Mouse (Mus musculus) embryonic facial prominence, embryonic 15.5 days (tissue): ENCODE data around the gene Ubp1. TPM values are rescaled to one million over a fixed set of nuclear protein-coding genes. Genes with fewer than 3 reads are reported as not detected.

Experiments
- ATAC-seq: fragments of 200-750 bp; cut with Nextera tagmentation; 2 replicates; pipeline ENCODE4 v1.8.0; 2017; ENCODE audit warnings: low read depth, moderate TSS enrichment; ENCODE audit not compliant: insufficient number of reproducible peaks, low FRiP score, low TSS enrichment
- H3K27ac ChIP-seq: fragments of 300-500 bp; sonication (generic); replicated peaks from 2 replicates; pipeline ENCODE4 v1.5.1; 2015; ENCODE audit warnings: mild to moderate bottlenecking, inconsistent platforms
- H3K27me3 ChIP-seq: fragments of 300-500 bp; sonication (generic); 2 replicates; pipeline ENCODE4 v1.6.1; 2015; ENCODE audit warnings: inconsistent platforms
- H3K36me3 ChIP-seq: fragments of 300-500 bp; sonication (generic); 2 replicates; pipeline ENCODE4 v1.6.1; 2015; ENCODE audit warnings: mild to moderate bottlenecking, inconsistent platforms
- H3K4me1 ChIP-seq: fragments of 300-500 bp; sonication (generic); 2 replicates; pipeline ENCODE4 v1.6.1; 2015; ENCODE audit warnings: inconsistent platforms
- H3K4me2 ChIP-seq: fragments of 300-500 bp; sonication (generic); replicated peaks from 2 replicates; pipeline ENCODE4 v1.6.1; 2015; ENCODE audit warnings: mild to moderate bottlenecking, inconsistent platforms
- H3K4me3 ChIP-seq: fragments of 300-500 bp; sonication (generic); replicated peaks from 2 replicates; pipeline ENCODE4 v1.5.1; 2015; ENCODE audit warnings: mild to moderate bottlenecking, inconsistent platforms
- H3K9ac ChIP-seq: fragments of 300-500 bp; sonication (generic); 2 replicates; pipeline ENCODE4 v1.6.1; 2015; ENCODE audit warnings: inconsistent platforms
- H3K9me3 ChIP-seq: fragments of 300-500 bp; sonication (generic); replicated peaks from 2 replicates; pipeline ENCODE4 v1.6.1; 2016; ENCODE audit warnings: inconsistent platforms
- whole genome bisulfite sequencing: fragments of 180-500 bp; shearing (Covaris S2); methylation state at CpG from one replicate; pipeline ENCODE4 v1.1.7; 2015; 5-methylcytosine and 5-hydroxymethylcytosine counted together
- polyA plus RNA-seq: library from polyadenylated mRNA; unstranded; fragments of >200 nt; fragmentation: Nextera tagmentation; extraction: Ambion mirVana; gene quantifications from 2 replicates; pipeline ENCODE4 v1.2.1, GENCODE M21; 2015

The Ubp1 gene
- polyA plus RNA-seq, 1 experiment from 2014 or later: 35.6 TPM

DNA sequence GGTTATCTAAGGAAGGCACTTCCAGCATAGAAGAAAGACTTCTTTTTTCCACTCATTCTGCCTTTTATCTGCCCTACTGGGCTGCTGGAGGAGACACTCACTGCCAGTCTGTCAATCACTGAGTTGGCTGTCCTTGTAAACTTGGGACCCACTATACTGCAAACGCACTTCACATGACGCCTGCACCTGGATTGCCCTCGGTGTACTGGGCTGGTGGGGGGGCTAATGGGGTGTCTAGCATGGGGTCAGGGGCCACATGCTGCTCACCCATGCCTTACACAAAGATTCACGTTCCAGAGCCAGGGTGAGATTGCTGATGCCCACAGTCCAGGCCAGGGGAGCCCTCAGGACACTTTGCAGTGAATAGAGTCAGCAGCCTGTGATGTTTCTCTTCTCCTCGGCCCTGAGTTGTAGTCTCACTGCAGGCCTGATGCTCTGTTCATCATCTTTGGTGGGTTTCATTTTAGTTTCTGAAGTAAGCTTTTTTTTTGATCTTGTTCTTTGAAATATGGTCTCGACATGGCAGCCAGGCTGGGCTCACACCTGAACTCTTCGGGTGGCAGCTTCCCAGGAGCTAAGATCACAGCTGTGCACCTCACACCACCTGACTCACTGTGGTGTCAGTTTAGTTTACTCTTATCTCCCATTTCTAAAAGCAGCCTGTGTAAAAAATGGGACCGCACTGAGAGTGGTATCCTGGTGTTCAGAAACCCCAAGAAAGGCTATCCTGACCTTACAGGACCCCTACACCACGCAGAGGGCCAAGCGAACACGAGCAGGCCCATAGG is 52.3 kb downstream of the Ubp1 start:
- no peak overlapping the region for H3K4me2 ChIP-seq
- H3K27me3 ChIP-seq: no peaks in the 10 kb centered on the region
- no peak overlapping the region for H3K27ac ChIP-seq
- H3K4me3 ChIP-seq: no peak overlapping the region
- H3K9ac ChIP-seq: no peak overlapping the region
- H3K4me1 ChIP-seq: no peaks in the 10 kb centered on the region
- peaks cover 20% of the 10 kb centered on the region for H3K36me3 ChIP-seq
- ATAC-seq: no peak
- H3K9me3 ChIP-seq: no peaks in the 10 kb centered on the region
- WGBS: 83% methylated on average over 11 of the region's 11 CpGs

DNA sequence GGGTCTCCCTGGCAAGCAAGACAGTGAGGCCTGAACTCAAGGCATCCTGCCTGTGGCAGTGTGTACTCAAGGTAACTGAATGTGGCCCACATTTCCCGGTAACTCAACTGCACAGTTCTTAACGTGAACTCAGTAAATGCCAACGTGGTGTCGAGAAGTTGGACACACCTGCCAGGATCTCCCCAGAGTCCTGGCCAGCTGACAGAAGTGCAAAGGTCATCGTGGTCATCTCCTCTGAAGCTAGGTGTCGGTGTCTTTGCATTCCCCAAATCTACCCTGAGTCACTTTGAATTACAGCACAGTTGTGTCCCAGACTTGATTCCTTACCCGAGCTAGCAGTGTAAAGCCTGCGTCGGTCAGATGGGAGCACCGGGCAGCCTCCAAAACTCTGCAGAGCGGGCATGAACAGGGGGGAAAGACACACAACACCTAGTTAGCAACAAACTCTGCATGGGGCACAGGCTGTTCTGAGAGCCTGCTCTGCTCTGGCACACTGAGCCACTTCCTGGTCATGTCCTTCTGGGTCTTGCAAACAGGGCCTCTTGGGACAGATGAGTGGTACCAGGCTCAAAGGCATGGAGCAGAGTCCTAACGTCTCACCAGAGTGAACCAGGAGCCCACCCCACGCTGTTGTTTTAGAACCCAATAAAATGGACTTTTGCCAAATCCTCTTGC is 54.3 kb downstream of the Ubp1 start:
- Histone ChIP-seq H3K4me3 (no peak overlapping the region), H3K4me1 (no peaks in the 10 kb centered on the region), H3K9ac (no peak overlapping the region), H3K27ac (no peak overlapping the region), H3K4me2 (no peak overlapping the region), H3K27me3 (no peaks in the 10 kb centered on the region), H3K36me3 (0 out of 2 replicates have a peak, but pooled peaks cover under 1% of the 10 kb centered on the region), H3K9me3 (no peaks in the 10 kb centered on the region)
- WGBS: 82% methylated on average over 13 of the region's 13 CpGs
- ATAC-seq: no peak

DNA sequence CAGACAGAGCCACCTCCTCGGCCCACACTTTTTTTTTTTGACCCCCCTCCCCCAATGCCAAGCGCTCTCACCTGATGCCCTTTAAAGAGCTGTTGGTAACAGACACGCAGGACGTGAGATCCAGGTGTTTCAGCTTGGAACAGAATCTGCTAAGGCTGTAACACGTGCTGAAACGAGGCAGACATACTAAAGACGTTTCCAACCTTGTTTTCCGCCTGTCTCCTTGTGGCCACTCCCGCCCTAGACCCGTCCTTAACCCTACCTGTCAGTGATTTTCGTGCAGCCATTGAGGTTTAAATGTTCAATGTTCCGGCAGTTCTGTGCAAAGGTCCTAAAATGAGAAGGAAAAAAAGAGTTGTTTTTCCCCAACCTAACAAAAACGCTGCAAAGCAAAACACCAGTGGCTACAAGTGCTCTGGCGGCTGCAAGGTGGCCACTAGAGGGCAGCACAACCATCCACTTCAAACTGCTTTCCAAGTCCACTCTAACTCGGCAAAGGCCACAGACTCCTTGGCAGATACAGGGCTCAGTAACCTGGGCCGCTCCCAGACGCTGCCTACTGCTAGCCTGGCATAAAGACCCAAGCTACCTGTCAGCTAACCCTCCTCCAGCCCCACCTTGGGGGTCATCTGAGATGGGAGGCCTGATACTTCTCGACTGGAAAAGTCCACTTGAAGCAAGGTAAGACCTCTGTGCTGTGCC is 60.0 kb downstream of the Ubp1 start:
- no peaks in the 10 kb centered on the region for H3K36me3 ChIP-seq
- WGBS: 27% methylated on average over 18 of the region's 18 CpGs
- peak overlapping the region; percentile 42 for H3K4me2 ChIP-seq
- H3K4me1 ChIP-seq: peaks cover 8% of the 10 kb centered on the region
- H3K9me3 ChIP-seq: no peaks in the 10 kb centered on the region
- H3K4me3 ChIP-seq: peak overlapping the region; percentile 19
- no peak overlapping the region for H3K27ac ChIP-seq
- H3K9ac ChIP-seq: no peak overlapping the region
- no peaks in the 10 kb centered on the region for H3K27me3 ChIP-seq
- ATAC-seq: no peak

DNA sequence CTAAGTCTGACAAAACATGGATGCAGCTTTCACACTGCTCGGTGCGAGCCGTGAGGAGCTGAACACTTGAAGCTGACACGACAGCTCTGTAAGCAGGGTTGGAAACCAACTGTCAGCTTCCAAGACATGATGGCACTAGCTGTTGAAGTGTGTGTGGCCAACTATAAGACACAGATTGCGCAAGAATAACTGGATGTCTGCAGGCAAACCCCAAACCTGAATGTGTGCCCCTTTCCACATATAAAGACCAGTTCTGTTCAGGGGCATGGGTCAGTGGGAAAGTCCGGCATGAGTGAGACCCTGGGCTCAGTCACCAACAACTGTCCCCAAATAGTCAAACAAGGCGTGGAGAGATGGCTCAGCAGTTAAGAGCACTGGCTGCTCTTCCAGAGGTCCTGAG is 62.1 kb downstream of the Ubp1 start:
- Histone ChIP-seq H3K4me3 (no peak overlapping the region), H3K4me2 (no peak overlapping the region), H3K9me3 (no peaks in the 10 kb centered on the region), H3K9ac (no peak overlapping the region), H3K36me3 (no peaks in the 10 kb centered on the region), H3K27ac (no peak overlapping the region), H3K4me1 (peaks cover 8% of the 10 kb centered on the region), H3K27me3 (no peaks in the 10 kb centered on the region)
- WGBS: 90% methylated on average over 7 of the region's 7 CpGs
- no peak for ATAC-seq

DNA sequence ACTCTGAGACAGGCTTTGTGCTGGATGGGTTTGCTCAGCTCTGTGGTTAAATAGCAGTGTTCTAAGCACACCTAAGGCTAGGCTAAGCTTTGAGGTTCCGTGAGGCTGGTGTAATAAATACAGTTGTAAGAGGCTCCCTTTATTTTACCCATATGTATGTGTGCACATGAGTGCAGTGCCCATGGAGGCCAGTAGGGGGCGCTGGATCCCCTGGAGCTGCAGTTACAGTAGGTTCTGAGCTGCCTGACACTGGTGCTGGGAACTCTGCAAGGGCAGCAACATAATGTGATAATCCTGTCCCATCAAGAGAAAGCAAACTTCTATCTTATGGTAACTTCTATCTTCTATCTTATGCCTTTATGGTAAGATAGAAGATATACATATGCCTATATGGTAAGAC is 67.6 kb downstream of the Ubp1 start:
- H3K27me3 ChIP-seq: no peaks in the 10 kb centered on the region
- peaks cover 3% of the 10 kb centered on the region; the same call in 1 of the 2 replicates for H3K36me3 ChIP-seq
- no peak overlapping the region for H3K4me3 ChIP-seq
- 45% methylated on average over 2 of the region's 2 CpGs for WGBS
- no peak for ATAC-seq
- H3K9ac ChIP-seq: no peak overlapping the region
- H3K27ac ChIP-seq: no peak overlapping the region
- H3K4me2 ChIP-seq: no peak overlapping the region
- H3K9me3 ChIP-seq: no peaks in the 10 kb centered on the region
- H3K4me1 ChIP-seq: no peaks in the 10 kb centered on the region

DNA sequence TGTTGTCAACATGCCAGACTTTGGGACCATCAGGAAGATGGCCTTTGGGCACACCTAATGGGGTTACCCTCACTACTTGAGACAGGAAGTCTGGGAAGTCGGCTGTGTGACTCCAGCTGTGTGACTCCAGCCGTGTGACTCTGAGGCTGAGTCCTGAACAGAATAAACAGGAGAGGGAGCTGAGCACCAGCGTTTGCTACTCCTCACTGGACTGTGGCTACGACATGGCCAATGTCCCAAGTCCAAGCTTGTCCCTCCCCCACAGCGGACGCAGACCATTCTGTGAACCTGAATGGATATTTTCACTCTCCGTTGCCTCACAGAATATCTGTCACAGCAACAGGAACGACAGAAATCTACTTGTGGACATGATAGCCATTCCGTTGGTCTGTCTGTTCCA is 76.1 kb downstream of the Ubp1 start:
- ATAC-seq: no peak
- H3K4me2 ChIP-seq: no peak overlapping the region
- H3K36me3 ChIP-seq: peaks cover 3% of the 10 kb centered on the region; the same call in 1 of the 2 replicates
- WGBS: 72% methylated on average over 9 of the region's 9 CpGs
- no peak overlapping the region for H3K9ac ChIP-seq
- no peaks in the 10 kb centered on the region for H3K27me3 ChIP-seq
- H3K9me3 ChIP-seq: no peaks in the 10 kb centered on the region
- H3K27ac ChIP-seq: no peak overlapping the region
- no peak overlapping the region for H3K4me3 ChIP-seq
- H3K4me1 ChIP-seq: no peaks in the 10 kb centered on the region

DNA sequence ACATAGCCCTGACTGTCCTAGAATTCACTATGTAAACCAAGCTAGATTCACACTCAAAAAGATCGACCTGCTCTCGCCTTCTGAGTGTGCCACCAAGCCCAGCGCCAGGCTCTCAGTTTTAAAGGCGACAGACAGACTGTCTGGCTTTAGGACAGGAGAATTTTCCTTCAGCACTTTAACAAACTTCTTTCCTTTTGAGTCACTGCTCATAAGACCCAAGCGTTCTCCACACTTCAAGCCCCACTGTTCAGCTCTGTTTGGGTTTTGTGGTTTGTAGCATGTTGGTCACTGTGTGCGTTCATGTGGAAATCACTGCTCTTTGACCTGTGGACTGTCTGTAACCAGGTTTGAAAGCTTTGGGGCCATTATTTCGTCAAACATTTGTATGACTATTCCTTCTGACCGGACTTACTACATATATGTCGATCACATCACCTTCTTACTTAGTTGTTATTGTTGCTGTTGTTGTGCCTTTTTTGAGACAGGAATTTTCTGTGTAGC is 77.2 kb downstream of the Ubp1 start:
- H3K36me3 ChIP-seq: no peaks in the 10 kb centered on the region
- H3K27ac ChIP-seq: no peak overlapping the region
- H3K9me3 ChIP-seq: no peaks in the 10 kb centered on the region
- H3K4me1 ChIP-seq: no peaks in the 10 kb centered on the region
- no peak overlapping the region for H3K4me3 ChIP-seq
- H3K4me2 ChIP-seq: no peak overlapping the region
- no peaks in the 10 kb centered on the region for H3K27me3 ChIP-seq
- no peak for ATAC-seq
- WGBS: 91% methylated on average over 9 of the region's 9 CpGs
- H3K9ac ChIP-seq: no peak overlapping the region

DNA sequence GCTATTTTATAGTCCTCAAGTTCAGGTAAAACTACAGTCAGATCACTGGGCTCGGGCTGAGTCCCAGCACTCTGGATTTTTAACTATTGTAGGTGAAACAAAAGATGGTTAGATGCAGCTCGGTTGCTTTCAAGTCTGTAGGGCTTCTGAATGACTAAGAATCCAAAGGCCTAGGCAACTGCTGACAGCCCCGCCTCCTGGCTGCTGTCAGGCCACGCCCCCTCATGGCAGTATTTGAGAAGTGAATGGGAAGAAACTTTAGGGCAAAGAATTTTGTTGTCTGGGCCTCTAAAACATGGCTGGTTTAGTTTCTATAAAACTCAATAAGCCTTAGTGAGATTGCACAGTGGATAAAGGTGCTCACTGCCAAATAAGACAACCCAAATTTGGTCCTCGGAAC is 78.8 kb downstream of the Ubp1 start:
- ATAC-seq: no peak
- Histone ChIP-seq H3K36me3 (no peaks in the 10 kb centered on the region), H3K9ac (no peak overlapping the region), H3K9me3 (no peaks in the 10 kb centered on the region), H3K27me3 (no peaks in the 10 kb centered on the region), H3K27ac (no peak overlapping the region), H3K4me3 (no peak overlapping the region), H3K4me2 (no peak overlapping the region), H3K4me1 (no peaks in the 10 kb centered on the region)
- 53% methylated on average over 5 of the region's 5 CpGs for WGBS

DNA sequence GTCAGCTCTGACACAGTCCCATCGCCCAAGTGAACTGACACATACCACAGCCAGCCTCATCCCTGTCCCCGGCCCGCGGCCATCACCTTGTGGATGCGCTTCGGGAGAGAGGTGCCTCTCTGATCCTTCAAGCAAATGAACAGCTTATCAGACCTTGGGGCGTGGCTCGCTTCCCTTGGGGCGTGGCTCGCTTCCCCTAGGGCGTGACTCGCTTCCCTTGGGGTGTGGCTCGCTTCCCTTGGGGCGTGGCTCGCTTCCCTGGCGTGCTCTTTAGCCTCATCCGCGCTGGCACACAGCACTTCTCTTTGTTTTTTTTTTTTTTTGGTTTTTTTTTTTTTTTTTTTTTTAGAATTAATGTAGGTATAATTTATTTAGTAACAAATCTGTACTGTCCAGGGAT is 80.5 kb downstream of the Ubp1 start:
- H3K9me3 ChIP-seq: no peaks in the 10 kb centered on the region
- WGBS: 67% methylated on average over 18 of the region's 18 CpGs
- H3K4me3 ChIP-seq: no peak overlapping the region
- no peak overlapping the region for H3K9ac ChIP-seq
- H3K27ac ChIP-seq: no peak overlapping the region
- H3K36me3 ChIP-seq: no peaks in the 10 kb centered on the region
- H3K27me3 ChIP-seq: no peaks in the 10 kb centered on the region
- H3K4me2 ChIP-seq: no peak overlapping the region
- no peak for ATAC-seq
- H3K4me1 ChIP-seq: no peaks in the 10 kb centered on the region

DNA sequence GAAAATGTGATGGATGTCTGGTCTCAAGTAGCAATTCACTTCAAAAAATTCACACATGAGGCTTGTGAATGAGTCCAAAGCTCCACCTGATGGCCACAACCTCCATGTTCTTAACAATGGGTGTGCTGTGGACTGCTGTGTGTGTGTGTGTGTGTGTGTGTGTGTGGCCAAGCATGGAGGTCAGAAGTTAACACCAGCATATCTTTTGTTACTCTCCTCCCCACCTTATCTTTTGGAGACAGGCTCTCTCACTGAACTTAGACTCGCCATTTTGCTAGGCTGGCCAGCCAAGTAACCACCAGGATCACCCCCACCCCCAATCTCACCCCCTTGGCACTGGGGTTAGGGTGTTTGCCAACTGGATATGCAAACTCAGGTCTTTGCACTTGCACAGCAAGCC is 83.3 kb downstream of the Ubp1 start:
- Histone ChIP-seq H3K27ac (no peak overlapping the region), H3K9me3 (no peaks in the 10 kb centered on the region), H3K4me3 (no peak overlapping the region), H3K36me3 (no peaks in the 10 kb centered on the region), H3K27me3 (no peaks in the 10 kb centered on the region), H3K4me1 (no peaks in the 10 kb centered on the region), H3K4me2 (no peak overlapping the region), H3K9ac (no peak overlapping the region)
- no peak for ATAC-seq
- 95% methylated on average over 1 of the region's 1 CpGs for WGBS

DNA sequence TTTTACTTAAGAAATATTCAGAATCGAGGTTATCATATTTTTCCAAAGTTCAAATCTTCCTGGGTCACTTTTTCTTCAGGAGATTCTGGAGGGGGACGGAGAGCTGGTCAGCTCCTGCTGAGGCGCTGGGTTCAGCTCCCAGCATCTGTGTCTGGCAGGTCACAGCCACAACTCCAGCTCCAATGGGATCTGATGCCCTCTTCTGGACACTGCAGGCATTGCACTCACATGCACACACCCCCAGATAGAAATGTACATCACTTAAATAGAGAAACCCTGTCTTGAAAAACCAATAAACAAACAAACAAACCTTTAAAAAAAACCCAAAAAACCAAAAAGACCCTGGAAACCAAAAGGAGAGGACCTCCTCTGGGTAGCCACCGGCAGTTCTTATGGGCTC is 85.0 kb downstream of the Ubp1 start:
- H3K9me3 ChIP-seq: no peaks in the 10 kb centered on the region
- no peak overlapping the region for H3K4me2 ChIP-seq
- 91% methylated on average over 4 of the region's 4 CpGs for WGBS
- no peaks in the 10 kb centered on the region for H3K4me1 ChIP-seq
- H3K27ac ChIP-seq: no peak overlapping the region
- no peak overlapping the region for H3K9ac ChIP-seq
- ATAC-seq: no peak
- no peak overlapping the region for H3K4me3 ChIP-seq
- no peaks in the 10 kb centered on the region for H3K36me3 ChIP-seq
- no peaks in the 10 kb centered on the region for H3K27me3 ChIP-seq
